Mouse (Mus musculus) retina, adult 2 months (tissue): ENCODE measurements at regions not wholly inside any gene's neighbourhood (a gene's known extent, or its start where the extent isn't known, plus 50 kb on each side); places are given as distances from the start of the nearest gene placed in this dataset.
A peak's percentile ranks its signal among the peaks of the same experiment; 100 is the strongest.
"Not testable (repeated sequence)": the region's sequence is repeated elsewhere in the genome, so short reads cannot be mapped to it uniquely, and the experiment has no call there.

Experiments
- DNase-seq: peaks from one replicate; pipeline ENCODE4 v3.0.0-alpha.2; 2012; ENCODE audit warnings: low read depth, low spot score

GRCm38 (mm10) chr1:83970641-83971285, 393.2 kb downstream of the Pid1 start:
- DNase-seq = no peak

GRCm38 (mm10) chr1:83964631-83965030, 399.3 kb downstream of the Pid1 start:
- not testable (repeated sequence) for DNase-seq

- DNase-seq = no peak
Observed at GRCm38 (mm10) chr1:83961761-83962160, 402.2 kb downstream of the Pid1 start.

GRCm38 (mm10) chr1:83959756-83960155, 404.2 kb downstream of the Pid1 start:
- peak; percentile 9 for DNase-seq

DNA sequence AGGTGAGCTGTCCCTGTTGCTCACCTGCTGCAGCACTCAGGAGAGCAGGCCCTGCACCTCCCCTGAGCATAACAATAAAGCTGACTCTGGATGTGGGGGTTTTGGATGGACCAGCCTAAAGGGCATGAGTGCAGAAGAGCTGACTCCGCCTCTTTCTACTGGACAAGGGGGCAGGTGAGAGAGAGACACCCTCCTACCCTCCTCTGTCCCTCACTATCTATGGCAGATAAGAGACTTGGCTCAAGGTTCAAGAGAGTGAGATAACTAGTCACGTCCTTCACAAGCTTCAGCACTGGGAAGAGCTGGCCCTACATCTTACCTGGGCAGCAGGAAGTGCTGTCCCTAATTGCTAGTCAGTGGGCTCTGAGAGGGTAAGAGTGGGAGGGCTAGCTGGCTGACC, 441.1 kb downstream of the Pid1 start:
- no peak for DNase-seq

DNA sequence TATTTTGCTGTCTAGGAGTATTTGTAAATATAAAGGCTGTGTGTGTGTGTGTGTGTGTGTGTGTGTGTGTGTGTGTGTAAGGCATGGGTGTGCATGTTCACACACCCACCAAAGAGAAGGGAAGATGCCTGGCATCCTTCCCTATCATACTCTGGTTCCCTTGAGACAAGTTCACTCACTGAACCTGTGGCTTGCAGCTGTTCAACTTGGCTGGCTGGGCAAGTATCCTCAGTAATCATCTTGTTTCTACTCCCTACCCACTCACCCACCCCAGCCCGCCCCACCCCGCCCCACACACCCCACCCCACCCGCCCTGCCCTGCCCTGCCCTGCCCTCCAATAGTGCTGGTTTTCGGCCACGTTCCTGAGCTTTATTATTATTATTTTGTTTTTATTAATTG, 448.5 kb downstream of the Pid1 start:
- no peak for DNase-seq

- no peak for DNase-seq
Observed at GRCm38 (mm10) chr1:83907347-83907746, 456.6 kb downstream of the Pid1 start.

DNA sequence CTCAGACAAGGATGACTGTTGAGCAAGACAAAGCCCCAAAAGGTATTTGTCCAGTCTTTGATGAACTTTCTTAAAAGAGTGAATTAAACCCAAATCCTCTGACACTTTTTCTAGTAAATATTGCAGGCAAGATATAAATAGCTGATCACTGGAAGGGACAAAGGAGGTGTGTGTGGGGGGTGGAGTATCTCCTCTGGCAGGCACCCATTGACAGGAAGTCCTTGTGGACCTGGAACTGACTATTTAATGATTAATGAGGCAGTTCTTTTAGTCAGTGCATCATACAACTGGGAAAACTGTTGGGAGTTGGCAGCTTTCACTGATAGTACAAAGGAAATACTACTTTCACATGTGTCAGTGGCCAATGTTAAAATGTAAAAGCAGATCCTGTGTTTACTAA, 457.1 kb downstream of the Pid1 start:
- DNase-seq = no peak

DNA sequence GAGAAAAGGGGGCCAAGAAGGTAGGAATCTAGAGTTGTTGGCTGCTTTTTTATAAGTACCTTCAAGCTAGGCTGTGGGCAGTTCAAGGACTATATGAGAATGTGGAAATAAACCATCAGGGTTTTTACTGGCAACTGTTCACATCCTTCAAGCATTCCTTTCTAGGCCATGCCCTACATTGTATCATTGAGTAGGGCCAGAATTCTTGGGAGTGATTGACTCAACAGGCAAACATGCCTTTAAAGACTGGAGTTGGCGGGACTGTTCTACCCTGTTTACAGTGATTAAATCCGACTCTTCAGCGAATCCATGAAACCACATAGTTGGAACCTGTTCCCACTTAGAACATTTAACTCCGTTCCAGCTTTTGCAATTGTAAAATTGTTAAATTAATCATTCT, 463.8 kb downstream of the Pid1 start:
- no peak for DNase-seq

- DNase-seq = no peak
Observed at GRCm38 (mm10) chr1:83896650-83897049, 467.3 kb downstream of the Pid1 start.

DNA sequence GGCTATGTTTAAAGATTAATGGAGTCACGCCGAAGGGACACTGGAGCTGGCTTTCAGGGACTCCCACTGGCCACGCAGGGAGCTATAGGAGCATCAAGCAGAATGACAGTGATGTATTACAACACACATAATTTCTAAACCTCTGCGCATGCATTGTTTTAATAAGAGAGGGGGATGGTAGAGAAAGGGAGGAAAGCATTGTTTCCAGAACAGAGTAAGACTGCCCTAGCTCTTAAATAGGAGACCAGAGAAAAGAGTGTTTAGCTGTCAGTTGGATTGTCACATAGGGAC, 471.1 kb upstream of the Sphkap start:
- DNase-seq = no peak

DNA sequence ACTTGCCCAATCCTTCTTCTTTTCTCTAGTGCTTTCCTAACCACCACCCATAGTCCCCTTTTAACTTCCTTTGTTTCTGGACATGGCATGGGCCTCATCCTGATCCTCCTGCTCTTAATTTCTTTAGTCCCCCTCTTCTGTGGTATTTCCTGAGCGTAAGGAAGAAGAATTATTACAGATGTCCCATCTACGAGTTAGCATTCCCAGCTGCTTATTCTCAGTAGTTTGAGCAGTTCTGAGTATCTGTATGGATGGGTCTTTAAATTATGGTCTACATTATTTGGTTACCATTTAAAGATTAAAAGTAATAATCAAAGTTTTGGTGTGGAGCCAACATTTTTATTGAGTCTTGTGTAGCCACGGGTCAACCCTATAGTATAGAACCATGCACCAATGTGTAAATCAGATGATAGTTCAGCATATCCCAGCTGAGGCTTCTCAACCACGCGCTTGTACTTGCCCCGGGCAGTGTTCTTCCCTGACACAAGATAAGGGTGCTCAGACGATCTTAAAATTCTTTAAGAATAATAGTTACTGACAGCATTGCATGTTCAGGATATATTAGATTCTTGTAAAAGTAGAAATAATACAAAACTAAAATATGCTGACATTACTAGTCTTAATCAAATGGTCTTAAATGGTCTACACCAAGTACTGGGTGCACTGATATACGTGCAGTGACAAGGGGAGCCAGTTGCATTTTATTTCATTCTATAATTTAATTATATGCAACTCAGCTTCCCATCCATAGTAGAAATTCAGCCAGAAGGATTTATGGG, 470.5 kb upstream of the Sphkap start:
- DNase-seq = no peak

- DNase-seq = no peak
Observed at GRCm38 (mm10) chr1:83870853-83871567, 463.0 kb upstream of the Sphkap start.

DNA sequence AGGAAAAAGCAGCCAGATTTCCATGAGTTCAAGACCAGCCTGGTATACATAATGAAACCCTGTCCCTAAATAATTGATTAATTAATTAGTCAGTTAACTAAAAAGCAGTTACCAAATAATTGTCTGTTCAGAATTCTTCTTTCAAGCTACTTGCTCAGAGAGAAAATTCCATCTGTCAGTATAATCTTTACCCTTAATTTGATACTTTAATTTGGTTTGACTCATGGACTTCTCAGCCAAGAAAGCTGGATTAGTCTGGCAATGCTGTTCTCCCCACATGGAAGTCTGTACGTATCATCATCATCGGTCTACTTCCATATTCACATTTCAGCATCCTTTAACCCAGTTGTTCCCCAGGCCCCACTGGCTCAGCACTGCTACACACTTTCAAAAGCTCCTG, 461.0 kb upstream of the Sphkap start:
- DNase-seq = no peak

- no peak for DNase-seq
Observed at GRCm38 (mm10) chr1:83862541-83862940, 454.5 kb upstream of the Sphkap start.

- DNase-seq = no peak
Observed at GRCm38 (mm10) chr1:83862128-83862527, 454.1 kb upstream of the Sphkap start.

GRCm38 (mm10) chr1:83859732-83860424, 451.9 kb upstream of the Sphkap start:
- DNase-seq = no peak

DNA sequence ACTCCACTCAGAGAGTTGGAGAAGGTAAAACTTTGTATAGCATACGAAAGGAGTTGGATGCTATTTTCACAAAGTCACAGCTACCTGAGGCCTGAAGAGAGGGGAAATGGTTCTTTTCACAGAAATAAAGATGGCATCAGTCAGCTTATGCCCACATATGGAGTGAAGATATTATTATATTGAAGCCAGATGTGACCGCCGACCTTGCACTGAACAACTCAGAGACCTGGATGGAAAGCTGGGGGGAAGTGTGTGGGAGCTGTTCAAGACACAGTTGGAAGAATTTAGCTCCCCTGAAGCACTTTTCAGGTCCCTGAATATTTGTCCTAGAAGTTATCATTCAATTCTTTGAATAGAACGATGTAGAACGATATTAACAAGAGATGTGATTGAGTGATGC, 446.0 kb upstream of the Sphkap start:
- DNase-seq = no peak

- no peak for DNase-seq
Observed at GRCm38 (mm10) chr1:83851081-83851480, 443.1 kb upstream of the Sphkap start.

DNA sequence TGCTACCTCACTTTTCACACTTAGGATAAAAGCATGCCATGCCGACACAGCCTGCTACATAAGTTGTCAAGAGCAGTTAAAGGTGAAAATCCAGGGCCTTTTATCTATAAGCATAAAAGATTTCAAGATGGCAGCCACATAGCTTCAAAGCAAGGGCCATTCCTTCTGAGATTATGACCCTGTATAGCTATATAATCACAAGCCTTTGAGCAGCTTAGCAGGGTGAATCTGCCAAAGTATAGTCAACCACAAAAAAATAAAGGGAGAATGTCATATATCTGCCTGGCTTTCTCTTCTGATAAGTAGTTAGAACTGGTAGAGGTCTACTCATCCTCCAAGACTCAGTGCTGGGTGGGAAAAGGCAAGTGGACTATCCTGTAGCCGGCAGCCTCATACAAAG, 440.4 kb upstream of the Sphkap start:
- DNase-seq = no peak

GRCm38 (mm10) chr1:83847992-83848391, 440.0 kb upstream of the Sphkap start:
- DNase-seq = no peak

DNA sequence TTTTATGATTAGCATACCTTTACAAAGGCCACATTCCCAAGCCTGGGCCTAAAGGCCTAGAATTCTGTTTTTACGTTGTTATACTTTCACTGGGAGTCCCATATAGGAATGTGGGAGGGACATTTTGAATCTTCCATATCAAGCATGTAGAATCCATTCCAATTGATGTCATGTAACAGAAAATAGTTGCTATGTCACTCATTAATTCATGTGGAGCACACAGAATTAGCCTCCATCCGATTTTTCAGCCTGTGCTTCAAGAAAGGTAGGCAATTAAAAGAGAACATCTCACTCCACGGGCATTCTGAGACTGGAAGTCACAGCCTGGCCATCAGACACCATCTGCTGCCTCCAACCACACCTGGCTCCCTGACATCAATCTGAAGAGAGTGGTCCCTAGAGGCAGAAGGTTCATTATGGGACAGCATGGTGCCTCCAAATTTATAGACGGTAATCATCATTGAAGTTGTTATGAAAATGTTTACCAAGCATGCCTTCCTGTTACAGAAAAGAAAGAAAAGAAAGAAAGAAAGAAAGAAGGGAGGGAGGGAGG, 436.9 kb upstream of the Sphkap start:
- DNase-seq = no peak
